Mouse (Mus musculus) lung, postnatal 14 days (tissue): ENCODE measurements around the gene Caly.

ENCODE experiments used
- DNase-seq: peaks from one replicate; pipeline ENCODE4 v3.0.0; 2021

Gene Caly

GRCm38 (mm10) chr7:140082242-140082678 lies at the start of gene Caly:
Gene Caly, minus strand, starts transcription at chr7:140082548.
- DNase-seq = no peak

- no peak for DNase-seq
Observed at GRCm38 (mm10) chr7:140127911-140128310, 45.6 kb upstream of the Caly start.

GRCm38 (mm10) chr7:140126934-140127333 lies 44.6 kb upstream of the Caly start:
- no peak for DNase-seq

- no peak for DNase-seq
Observed at GRCm38 (mm10) chr7:140126022-140126350, 43.6 kb upstream of the Caly start.

- DNase-seq = peak; percentile 97
Observed at GRCm38 (mm10) chr7:140125278-140126021, 43.1 kb upstream of the Caly start.

GRCm38 (mm10) chr7:140124382-140124781 lies 42.0 kb upstream of the Caly start:
- no peak for DNase-seq

- DNase-seq = no peak
Observed at GRCm38 (mm10) chr7:140122765-140123164, 40.4 kb upstream of the Caly start.

- DNase-seq = no peak
Observed at GRCm38 (mm10) chr7:140121338-140121910, 39.1 kb upstream of the Caly start.

GRCm38 (mm10) chr7:140120484-140120883 lies 38.1 kb upstream of the Caly start:
- DNase-seq = no peak

GRCm38 (mm10) chr7:140116329-140117054 lies 34.1 kb upstream of the Caly start, which contains the start of gene Echs1:
Gene Echs1, minus strand, starts transcription at chr7:140116476.
- DNase-seq = peak; percentile 91

GRCm38 (mm10) chr7:140115583-140116328 lies 33.4 kb upstream of the Caly start, which contains the start of gene Paox:
Gene Paox, plus strand, starts transcription at chr7:140115799.
- peak; percentile 62 for DNase-seq

GRCm38 (mm10) chr7:140111943-140112342 lies 29.6 kb upstream of the Caly start:
- DNase-seq = no peak

GRCm38 (mm10) chr7:140104009-140104408 lies 21.7 kb upstream of the Caly start:
- DNase-seq = no peak

GRCm38 (mm10) chr7:140101993-140102860 lies 19.9 kb upstream of the Caly start, which contains the start of gene Fuom:
Gene Fuom, minus strand, starts transcription at chr7:140102441.
- DNase-seq = peak; percentile 82

- no peak for DNase-seq
Observed at GRCm38 (mm10) chr7:140101498-140101897, 19.1 kb upstream of the Caly start.

GRCm38 (mm10) chr7:140098466-140098865 lies 16.1 kb upstream of the Caly start:
- no peak for DNase-seq

- DNase-seq = no peak
Observed at GRCm38 (mm10) chr7:140096055-140096454, 13.7 kb upstream of the Caly start.

GRCm38 (mm10) chr7:140095556-140095955 lies 13.2 kb upstream of the Caly start:
- no peak for DNase-seq

GRCm38 (mm10) chr7:140094954-140095353 lies 12.6 kb upstream of the Caly start:
- no peak for DNase-seq

GRCm38 (mm10) chr7:140092924-140093528 lies 10.7 kb upstream of the Caly start, which contains the start of gene Prap1:
Gene Prap1, plus strand, starts transcription at chr7:140093395.
- no peak for DNase-seq

- no peak for DNase-seq
Observed at GRCm38 (mm10) chr7:140090601-140091000, 8.3 kb upstream of the Caly start.
